Mouse (Mus musculus) testis, adult 2 months (tissue): Measurements from ENCODE around the gene Prss38.

Experiments
- CTCF ChIP-seq: fragments of 200-500 bp; IDR thresholded peaks from 2 replicates; pipeline ENCODE4 v1.5.1; 2012; ENCODE audit warnings: low read depth, mild to moderate bottlenecking, inconsistent platforms, low read length, moderate library complexity; ENCODE audit not compliant: control insufficient read depth, insufficient read depth, insufficient replicate concordance
- POLR2A ChIP-seq: fragments of 200-500 bp; IDR thresholded peaks from 2 replicates; pipeline ENCODE4 v1.6.1; 2012; ENCODE audit warnings: low read depth, mild to moderate bottlenecking, inconsistent platforms, low read length, moderate library complexity; ENCODE audit not compliant: control insufficient read depth

DNA sequence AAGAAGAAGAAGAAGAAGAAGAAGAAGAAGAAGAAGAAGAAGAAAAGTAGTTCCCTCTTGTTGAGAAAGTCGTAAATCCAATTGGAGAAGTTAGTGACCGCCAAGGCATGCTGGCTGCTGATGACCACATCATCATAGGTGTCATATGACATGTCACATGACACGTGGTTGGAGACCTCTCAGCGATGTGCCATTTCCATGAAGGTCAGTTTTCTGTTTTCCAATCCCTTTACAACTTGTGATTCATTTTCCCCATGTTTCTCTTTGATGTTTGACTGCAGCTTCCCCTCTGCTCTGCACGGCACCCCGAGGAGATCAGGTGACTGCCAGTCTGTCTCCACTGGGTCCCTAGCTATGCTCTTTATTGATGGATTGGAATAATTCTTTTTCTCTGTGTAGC, 16.8 kb upstream of the Prss38 start:
- TF ChIP-seq POLR2A (no peak), CTCF (no peak)
